Mouse (Mus musculus): ENCODE results near the gene Slc5a12. TPM values are rescaled to one million over a fixed set of nuclear protein-coding genes. Genes with fewer than 3 reads are reported as not detected.

Gene Slc5a12
- polyA plus RNA-seq, 1 experiment from 2014 or later = not detected

Other genes starting within 250 kb of the Slc5a12 start
- 1.5 and 1.8 TPM in 2 replicates for gene Fibin, start 234.1 kb upstream of the Slc5a12 start, polyA plus RNA-seq (2015; fragmentation: Nextera tagmentation; extraction: Ambion mirVana)
- not detected in 2 replicates for gene Muc15, start 124.0 kb downstream of the Slc5a12 start, polyA plus RNA-seq (2015; fragmentation: Nextera tagmentation; extraction: Ambion mirVana)

Data from liver, embryonic 15.5 days (tissue).